Mouse (Mus musculus) c-Kit-positive CD71-positive TER-119-negative erythroid progenitor cells, embryonic 14.5 days (primary cell): ENCODE data around the gene Strap.

Source experiments
- DNase-seq: peaks from one replicate; pipeline ENCODE4 v3.0.0-alpha.2; 2013; ENCODE audit warnings: low read depth

Gene Strap

DNA sequence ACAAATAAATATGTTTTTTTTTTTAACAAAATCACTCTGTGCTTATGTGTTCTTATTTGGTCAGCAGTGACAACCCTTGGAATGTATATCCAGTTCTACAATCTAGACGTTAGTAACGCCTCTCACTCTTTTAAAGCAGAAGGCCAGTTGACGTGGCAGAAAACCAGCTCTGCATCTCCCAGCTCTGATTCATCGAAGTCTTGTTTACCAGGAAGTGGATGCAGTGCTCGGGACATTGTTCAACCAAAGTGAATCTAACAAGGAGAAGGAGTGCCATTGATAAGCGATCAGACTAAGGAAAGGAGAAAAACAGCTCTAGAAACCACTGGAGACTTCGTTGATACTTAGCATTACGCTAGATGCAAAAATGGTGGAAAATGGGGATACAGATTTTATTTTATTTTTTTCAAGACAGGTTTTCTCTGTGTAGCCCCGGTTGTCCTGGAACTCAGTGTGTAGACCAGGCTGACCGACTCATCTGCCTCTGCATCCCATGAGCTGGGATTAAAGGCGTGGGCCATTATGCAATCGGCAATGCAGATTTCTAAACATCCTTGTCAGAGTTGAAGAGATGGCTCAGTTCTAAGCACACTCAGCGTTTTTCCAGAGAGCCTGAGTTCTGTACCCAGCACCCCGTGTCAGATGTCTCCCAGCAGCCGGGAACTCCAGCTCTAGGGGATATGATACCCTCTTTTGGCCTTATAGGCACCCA is 12.5 kb upstream of the Strap start:
- DNase-seq, result no peak

DNA sequence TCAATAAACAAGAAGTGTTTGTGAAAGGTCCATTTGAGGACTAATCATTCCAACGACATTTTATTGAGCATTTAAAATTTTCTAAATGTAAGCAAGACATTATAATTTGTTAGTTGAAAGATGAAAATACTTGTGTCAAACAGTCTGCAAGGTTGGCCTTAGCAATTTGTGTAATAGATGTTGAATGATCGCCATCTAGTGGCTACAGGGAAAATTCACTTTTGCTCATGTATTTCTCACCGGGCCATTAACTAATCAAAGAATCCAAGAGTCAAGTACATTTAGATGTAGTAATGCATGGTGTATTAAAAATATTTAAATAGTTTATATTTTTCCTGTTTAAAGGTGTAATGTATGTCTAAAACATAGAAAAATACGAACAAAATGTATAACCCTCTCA is 11.0 kb upstream of the Strap start:
- peak; percentile 47 for DNase-seq

DNA sequence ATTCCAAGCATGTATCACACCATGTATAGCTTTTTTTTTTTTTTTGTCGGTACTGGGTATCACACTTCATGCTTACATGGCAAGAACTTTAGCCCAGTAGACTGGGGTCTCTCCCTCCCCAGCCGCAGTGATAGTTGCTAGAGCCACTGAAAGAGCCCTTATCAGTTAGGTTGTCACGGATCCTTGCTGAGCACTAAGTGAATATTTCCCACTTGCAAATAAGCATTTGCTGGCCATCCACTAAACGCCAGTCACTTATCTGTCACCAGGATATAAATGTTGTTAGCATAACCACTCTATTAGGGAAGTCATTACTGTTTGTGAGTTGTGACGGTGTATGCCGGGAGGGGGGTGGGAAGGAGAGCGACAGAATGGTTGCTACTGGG is 425 bp upstream of the Strap start:
- DNase-seq, result no peak

DNA sequence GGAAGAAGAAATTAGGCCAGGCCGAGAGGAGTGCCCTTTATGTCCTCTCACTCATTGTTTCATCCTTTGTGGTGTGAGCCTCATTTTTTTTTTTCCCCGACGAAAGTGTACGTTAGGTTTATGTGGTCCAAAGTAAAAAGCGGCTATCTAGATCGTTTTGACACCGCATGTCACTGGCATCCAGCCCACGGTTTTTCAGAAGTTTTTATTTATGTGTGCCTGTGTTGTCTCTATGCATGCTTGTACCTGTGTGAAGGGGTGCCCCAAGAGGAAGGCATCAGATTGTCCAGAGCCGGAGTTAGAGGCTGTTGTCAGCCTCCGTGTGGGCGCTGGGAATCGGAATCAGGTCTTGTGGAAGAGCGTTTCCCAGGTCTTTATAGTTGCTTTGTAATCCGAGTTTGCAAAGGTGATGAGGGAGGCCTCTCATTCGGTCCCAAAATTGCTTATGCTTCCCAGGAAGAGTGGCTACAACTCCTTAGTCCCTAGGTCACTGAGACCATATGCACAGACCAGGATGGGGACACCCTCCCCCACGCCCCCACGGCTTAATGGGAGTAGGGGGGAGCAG is 877 bp downstream of the Strap start:
- DNase-seq, result no peak

DNA sequence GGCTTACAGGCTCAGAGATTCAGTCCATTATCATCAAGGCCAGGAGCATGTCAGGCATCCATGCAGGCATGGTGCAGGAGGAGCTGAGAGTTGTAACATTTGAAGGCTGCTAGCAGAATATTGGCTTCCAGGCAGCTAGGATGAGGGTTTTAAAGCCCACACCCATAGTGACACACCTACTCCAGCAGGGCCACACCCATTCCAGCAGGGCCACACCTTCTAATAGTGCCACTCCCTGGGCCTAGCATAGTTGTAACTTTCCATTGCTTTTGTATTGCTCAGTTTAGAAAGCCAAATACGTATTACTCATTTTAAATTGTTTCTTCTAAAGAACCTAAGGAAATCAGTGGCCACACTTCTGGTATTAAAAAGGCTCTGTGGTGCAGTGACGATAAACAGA is 6.1 kb downstream of the Strap start:
- DNase-seq, result no peak

DNA sequence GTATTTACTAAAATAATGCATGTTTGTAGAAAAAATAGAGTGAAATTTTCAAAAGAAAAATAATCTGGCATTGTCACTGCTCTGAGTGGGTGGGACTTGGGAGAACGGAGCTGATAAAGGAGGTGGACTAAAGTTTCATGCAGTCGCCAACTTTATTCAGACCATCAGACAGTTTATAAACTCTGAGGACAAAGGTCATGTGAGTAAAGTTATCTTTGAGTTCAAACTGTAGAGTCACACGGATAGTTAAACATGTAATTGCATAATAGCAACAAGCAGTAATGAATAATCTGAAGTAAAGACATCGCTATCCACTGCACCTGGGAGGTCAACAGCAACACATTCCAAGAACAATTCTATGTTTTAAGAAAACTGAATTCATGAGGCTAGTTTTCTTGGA is 9.8 kb downstream of the Strap start:
- DNase-seq, result no peak

DNA sequence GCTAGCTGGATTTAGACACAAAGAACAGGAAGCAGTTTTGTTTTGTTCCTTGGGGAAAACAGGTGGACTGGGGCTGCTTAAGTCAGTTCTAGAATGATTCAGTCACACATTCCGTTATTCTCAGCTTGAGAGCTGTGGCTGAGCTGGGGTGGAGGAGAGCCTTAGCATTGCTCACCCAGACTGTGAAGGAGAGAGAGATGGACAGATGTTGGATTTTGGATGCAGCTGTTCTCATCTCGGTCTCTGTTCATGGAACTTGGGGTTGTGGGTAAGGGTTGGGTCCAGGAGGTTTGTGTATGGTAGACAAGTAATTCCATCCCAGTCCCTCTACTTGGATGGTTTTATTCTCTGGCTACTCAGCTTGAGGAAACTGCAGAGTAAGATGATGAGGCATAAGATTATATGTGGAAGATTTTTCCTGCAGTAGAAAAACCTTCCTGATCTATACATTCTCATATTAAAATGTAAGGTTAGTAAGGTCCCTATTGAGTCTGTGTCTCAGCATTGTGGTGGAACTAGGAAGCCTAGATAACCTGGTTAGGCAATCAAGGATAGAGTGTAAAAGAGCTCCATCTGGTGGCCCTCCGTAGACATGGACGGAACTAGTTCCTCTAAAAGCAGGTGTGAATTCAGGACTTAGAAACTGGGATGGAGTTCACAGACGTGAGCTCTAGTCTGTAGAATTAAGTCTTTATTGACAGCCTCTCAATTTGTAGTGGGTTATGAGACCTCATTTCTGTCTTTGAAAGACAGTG is 12.5 kb downstream of the Strap start:
- DNase-seq, result no peak

DNA sequence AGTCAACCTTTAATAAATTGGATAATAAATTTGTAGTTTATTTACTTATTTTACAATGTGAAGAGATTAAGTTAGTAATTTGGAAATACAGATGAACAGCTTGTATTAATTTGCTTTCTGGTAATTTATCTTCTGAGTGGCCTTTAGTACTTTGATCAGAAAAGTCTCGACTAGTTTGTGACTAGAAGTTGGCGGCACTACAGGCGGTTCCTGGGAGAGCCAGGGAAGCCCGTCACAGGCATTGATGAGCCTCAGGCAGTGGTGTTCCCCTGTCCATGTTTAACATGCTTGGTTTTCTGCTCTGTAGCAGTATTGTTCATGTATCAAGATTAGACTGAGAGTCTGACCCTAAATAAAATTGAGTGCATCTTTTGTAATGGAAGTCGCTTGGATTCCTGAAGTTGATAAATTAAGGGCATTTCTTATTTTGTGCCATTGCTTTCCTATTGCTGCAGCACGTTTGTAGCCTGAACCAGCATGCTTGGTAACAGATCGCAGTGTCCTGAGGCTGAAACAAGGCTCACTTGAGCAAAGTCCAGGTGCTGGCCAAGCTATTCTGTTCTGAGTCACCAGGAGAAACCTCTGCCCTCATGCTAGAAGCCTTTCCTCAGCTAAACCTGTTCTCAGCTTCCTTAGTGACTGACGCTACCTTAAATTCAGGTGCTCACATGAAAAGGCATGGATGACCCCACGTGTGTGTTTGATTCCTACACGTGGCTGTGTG is 16.8 kb downstream of the Strap start:
- no peak for DNase-seq

DNA sequence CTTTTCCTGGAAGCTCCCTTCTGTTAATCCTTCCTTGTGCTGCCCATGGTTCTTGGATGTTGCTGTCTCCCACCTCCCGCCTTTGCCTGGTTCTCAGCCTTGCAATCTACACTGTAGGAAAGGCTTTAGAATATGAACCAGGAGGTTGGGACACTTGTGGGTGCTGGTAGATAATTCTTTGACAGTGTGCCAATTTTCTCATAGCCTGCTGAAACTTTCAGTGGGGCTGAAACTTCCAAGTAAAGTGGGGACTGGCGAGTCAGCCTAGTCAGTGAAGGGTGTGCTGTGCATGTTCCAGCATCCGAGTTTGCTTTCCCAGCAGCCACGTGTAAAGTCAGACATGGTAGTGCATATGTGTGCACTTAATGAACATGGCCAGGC is 17.4 kb downstream of the Strap start:
- DNase-seq, result no peak

DNA sequence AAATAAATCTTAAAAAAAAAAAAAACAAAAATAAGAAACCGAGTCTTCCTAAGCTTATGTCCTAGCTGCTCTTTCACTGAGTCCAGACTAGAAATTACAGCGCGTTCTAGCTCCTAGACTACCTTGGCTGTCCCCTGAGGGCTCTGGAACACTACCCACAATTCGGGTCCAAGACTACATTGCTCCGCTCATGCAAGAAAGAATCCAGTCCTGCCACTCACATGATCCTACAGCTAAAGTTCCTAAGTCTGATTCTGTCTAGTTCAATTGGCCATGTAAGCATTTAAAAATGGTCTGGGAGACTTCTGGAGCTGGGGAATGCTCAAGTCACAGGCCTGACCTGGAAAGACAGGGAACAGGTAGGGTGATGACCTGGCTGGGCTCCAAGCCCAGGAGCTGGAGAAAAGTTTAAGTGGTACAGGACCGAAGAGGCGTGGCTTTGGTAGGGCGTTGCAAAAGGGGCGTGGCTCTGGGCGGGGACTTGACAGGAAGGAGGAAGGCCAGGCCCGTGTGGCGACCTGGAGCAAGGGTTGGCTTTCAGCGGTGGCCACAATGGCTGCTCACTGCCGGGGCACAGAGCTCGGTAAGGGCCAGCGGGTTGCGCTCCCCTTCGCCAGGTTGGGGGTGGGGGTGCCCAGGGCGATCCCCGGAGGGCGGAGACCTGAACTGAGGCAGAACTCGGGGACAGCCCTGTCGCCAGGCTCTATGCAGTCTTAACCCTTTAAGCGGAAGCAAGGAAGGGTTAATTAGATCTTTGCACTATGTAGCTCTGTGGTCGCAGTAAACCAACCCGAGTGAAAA is 19.4 kb downstream of the Strap start, which contains the start of gene Dera:
Gene Dera, plus strand, starts transcription at position 491 of the 801 bp plus-strand sequence.
- peak; percentile 86 for DNase-seq

DNA sequence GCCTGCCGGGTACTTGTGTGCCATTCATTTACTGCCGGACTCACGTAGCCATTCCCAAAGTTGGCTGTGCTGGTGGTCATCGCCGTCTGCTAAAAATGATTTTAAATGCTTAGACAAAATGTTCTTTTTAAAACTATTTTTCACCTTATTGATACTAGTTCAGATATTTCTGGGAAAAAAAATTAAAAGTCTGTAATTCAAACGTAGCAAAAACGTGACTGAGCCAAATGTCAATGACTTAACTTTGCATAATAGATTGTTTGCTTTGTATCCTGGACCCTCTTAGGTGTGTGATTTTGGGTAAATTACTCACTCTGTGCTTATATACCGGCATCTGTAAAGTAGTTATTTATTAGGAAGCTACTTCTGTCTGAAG is 20.0 kb downstream of the Strap start:
- no peak for DNase-seq

DNA sequence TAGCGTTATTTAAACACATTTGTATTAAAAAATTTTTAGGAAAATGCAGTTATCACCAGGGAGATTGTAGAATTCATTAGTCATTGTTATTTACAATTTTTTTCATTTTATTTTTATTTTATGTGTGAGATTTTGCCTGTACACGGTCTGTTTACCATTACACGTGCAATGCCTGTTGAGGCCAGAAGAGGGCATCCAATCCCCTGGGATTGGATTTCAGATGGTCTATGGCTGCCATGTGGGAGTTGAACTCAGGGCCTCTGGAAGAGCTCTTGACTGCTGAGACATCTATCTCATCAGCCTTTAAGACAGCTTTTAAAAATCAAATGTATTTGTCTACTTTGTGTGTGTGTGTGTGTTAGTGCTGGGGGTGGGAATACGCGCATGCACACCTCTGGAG is 21.4 kb downstream of the Strap start:
- DNase-seq, result no peak

DNA sequence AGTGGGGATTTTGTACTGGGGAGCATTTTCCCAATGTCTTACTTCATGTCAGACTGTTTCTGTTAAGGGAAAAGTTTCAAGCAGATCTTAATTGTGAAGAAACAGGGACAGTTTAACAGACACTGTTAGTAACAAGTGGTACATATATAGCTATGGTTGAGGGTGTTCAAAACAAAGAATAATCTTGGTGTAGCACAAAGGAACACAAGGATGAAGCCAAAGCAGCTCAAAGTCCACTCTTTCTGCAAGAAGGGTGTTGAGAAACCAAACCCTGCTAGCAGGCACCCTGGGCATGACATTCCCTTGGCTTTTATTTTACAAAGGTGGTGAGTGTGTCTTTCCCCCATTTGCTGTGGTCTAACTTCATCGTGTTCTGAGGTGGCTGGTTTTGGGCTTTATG is 23.0 kb downstream of the Strap start:
- DNase-seq, result no peak

DNA sequence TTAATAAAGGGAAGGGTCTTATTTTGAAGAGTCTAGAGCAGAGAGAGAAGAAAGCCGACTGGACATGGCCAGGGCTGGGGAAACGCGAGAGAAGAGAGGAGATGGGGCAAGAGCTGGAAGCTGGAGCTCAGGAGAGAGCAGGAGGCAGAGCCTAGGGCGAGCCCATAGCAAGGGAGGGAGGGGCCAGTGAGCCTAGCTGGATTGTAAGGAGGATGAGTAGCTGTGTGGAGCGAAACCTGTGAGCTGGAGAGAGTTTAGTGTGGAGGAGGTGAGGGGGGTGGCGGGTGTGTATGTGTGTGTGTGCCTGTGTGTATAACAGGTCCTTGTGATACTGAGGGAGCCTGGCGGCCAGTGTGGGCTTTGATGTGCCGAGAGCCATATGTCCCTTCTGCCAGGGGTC is 24.8 kb downstream of the Strap start:
- DNase-seq, result no peak

DNA sequence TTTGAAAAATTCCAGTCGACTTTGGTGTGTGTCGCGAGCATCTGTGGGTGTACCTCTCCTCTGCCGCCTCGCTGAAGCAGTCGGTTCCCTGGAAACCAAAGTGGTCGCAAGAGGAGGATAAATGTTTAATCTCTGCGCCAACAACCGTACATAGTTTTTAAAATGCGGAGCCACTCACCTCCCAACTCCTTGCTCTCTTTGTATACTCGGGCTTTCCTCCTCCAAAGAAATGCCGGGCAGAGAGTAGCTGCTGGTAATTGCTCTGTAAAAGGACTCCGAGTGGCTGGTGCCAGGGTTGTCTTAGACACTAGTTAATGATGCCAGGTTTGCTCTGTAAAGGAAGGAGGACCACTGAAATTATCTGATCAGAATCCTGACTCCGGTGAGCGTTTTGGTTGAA is 26.1 kb downstream of the Strap start:
- no peak for DNase-seq

DNA sequence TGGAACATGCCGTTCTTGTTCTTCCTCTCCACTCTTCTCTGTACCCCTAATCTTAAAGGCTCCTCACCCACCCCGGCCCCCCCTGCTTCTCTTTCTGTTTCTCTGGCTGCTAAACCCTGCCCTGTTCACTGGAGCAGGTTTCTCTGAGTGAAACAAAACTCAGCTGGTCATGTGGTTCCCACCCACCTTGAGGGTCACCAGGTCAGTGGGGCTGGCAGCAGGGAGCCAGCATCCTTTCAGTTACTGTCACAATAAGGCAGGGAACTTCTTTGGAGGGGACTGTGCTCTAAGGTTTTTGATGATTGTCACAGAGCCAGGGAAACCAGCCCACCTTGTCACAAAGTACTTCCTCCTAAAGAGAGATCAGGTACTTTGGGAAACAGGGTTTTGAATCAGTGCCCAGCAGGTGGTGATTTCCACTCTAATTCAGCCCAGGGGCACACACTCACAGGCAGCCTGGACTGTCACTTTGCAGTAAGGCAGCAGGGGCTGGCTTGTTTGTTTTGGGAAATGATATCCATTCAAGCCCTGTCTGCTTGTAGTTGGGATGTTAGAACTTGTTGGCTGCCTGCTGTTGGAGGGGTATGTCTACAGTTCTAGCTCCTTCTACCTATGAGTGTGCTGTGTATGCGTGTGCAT is 29.8 kb downstream of the Strap start:
- no peak for DNase-seq

DNA sequence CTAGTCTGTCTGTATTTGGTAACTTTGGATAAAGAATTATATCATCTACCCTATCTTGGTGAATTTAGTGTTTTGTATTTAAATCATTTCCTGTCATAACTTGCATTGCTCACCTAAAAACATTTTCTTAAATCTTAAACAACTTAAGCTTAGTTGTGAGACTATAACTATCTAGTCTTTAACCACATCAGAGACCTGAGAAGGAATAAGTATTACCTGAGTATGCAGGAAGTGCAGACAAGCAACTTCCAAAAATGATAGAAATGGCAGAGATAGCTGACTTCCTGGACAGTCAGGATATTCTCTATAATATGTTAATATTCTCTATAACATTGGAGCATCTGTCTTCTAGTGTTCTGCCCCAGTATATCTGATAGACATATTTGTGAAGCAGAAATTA is 31.3 kb downstream of the Strap start:
- no peak for DNase-seq

DNA sequence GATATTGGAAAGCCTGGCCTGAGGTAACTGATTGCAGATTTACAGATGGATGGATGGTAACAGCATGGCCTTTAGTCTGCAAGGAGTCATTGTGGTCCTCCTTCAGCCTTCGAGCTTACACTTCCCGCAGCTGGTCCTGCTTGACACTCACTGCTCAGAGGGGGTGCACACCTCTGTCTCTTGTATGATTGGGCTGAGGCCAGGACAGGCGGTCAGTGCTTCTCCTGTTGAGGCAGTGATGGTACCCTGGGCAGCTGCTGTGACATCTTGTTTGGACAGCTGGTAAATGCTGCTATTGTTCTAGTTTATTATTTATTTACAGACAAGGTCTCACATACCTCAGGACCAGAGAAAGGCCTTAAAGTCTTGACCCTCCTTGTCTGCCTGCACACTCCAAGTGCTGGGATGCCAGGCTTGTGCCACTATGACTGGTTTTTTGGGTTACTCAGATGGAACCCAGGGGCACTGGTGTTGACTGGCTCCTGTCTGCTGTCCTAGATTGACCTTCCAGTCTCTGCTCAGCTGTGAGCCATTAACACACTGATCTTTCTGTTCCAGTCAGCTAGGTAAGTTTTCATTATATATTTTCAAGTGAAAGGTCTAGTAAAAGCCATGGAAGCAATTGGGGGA is 36.9 kb downstream of the Strap start:
- no peak for DNase-seq

DNA sequence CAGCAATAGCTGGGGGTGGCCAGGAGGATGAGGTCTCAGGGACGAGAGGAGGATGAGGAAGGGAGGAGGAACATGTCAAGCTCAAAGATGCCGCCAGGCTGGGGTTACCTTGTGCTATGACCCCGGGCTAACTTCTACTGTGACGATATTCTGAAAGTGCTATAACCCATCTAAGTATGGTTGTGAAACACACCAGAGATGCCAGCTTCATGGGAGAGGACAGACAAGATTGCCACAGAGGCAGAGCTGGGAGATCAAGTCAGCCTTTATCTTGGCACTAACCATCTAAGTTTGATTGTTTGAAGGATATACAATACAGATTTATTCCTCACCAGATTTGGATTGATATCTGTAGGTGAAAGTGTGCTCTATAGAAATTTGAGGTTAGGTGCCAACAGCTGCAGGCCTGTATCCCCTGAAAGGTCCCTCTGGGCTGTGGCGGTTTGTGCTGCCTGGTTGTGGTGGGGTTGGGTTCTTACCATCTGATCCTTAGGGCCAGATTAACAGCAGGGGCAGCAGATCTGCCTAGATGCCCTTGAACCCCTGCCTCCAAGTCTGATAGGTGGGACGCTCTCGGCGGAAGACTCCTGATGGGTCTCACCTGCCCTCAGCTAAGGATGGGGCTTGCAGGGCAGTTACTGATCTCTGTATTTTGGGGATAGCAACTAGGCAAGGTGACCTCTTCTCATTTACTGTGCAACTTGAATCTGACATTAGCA is 38.2 kb downstream of the Strap start:
- no peak for DNase-seq

DNA sequence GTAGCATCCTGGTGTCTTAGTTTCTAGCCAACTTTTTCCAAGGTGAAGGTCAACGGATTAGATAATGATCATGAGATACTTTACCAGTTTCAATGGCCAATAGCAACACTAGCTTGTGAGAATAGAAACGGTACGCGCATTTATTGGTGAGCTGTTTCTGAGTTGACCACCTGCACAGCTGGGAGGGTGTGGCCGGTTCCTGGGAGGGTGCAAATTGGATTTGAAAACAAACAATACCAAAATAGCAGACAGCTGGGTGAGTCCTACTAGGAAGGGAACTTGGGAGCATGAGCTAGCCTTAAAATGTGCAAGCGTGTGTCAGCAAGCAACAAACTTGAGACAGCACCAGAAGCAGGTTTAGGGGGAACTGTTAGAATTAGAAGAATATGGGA is 38.8 kb downstream of the Strap start:
- no peak for DNase-seq
